Mouse (Mus musculus) hindbrain, postnatal 0 days (tissue): ENCODE results near the gene Cd72. TPM values are rescaled to one million over a fixed set of nuclear protein-coding genes. Genes with fewer than 3 reads are reported as not detected.

Source experiments
- ATAC-seq: fragments of 200-750 bp; cut with Nextera tagmentation; 2 replicates; pipeline ENCODE4 v1.8.0; 2017; ENCODE audit warnings: mild to moderate bottlenecking, moderate TSS enrichment, moderate library complexity
- DNase-seq: peaks from one replicate; pipeline ENCODE4 v3.0.0-alpha.2; 2015; ENCODE audit warnings: low spot score
- H3K27ac ChIP-seq: fragments of 300-500 bp; sonication (generic); 2 replicates; pipeline ENCODE4 v1.5.1; 2014; ENCODE audit warnings: mild to moderate bottlenecking
- H3K27me3 ChIP-seq: fragments of 300-500 bp; sonication (generic); 2 replicates; pipeline ENCODE4 v1.6.1; 2014; ENCODE audit warnings: low read length, mixed read lengths; ENCODE audit not compliant: insufficient read depth
- H3K36me3 ChIP-seq: fragments of 300-500 bp; sonication (generic); 2 replicates; pipeline ENCODE4 v1.6.1; 2014; ENCODE audit warnings: low read length, mixed read lengths; ENCODE audit not compliant: insufficient read depth
- H3K4me1 ChIP-seq: fragments of 300-500 bp; sonication (generic); 2 replicates; pipeline ENCODE4 v1.6.1; 2014; ENCODE audit warnings: antibody characterized with exemption, low read length, mixed read lengths; ENCODE audit not compliant: insufficient read depth
- H3K4me2 ChIP-seq: fragments of 300-500 bp; sonication (generic); 2 replicates; pipeline ENCODE4 v1.6.1; 2014; ENCODE audit warnings: low read depth, mild to moderate bottlenecking, low read length, moderate library complexity, mixed read lengths
- H3K4me3 ChIP-seq: fragments of 300-500 bp; sonication (generic); 2 replicates; pipeline ENCODE4 v1.5.1; 2014; ENCODE audit warnings: low read length
- H3K9ac ChIP-seq: fragments of 300-500 bp; sonication (generic); replicated peaks from 2 replicates; pipeline ENCODE4 v1.6.1; 2014; ENCODE audit warnings: mild to moderate bottlenecking, low read length, moderate library complexity, mixed read lengths
- H3K9me3 ChIP-seq: fragments of 300-500 bp; sonication (generic); 2 replicates; pipeline ENCODE4 v1.6.1; 2016; ENCODE audit warnings: low read length, mixed read lengths
- CTCF ChIP-seq: IDR thresholded peaks from 2 replicates; pipeline ENCODE4 v1.5.1; 2016; ENCODE audit warnings: antibody characterized with exemption, control low read depth, low read depth
- WGBS: fragments of 180-500 bp; shearing (Covaris S2); extraction: QIAGEN DNeasy Blood & Tissue Kit; methylation state at CpG from one replicate; pipeline ENCODE4 v1.1.7; 2014; 5-methylcytosine and 5-hydroxymethylcytosine counted together
- polyA plus RNA-seq: library from polyadenylated mRNA; unstranded; fragments of >200 nt; fragmentation: Nextera tagmentation; extraction: Ambion mirVana; gene quantifications from 2 replicates; pipeline ENCODE4 v1.2.1, GENCODE M21; 2015
- total RNA-seq: library from RNA; depleted of rRNA; stranded (reverse); fragments of >200 nt; gene quantifications from 2 replicates; pipeline ENCODE4 v1.2.3, GENCODE M21; 2014

The Cd72 gene
- total and polyA plus RNA-seq, 2 experiments from 2014 or later, result 4.7 TPM; not detected in 1

DNA sequence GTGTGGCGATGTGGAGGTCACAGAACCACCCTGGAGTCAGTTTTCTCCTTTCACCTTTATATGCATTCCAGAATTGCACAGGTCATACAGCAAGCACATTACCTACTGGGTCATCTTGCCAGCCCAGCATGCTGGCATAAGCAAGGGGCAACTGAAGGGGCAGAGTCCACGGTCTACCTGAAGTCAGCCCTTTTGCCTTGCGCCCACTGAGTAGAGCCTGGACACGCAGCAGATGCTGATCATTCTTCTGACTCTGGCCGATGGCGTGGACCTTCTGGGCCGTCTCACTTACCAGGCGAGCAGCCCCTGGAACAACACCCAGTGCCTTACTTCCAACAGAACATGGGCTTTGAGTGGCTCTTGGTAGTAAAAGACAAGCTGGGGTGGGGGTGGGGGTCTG, 43.0 kb upstream of the Cd72 start:
- Histone ChIP-seq H3K9ac (no peak overlapping the region), H3K36me3 (no peaks in the 10 kb centered on the region; the same call in 1 of the 2 replicates), H3K9me3 (no peaks in the 10 kb centered on the region), H3K4me3 (no peak overlapping the region), H3K27me3 (no peaks in the 10 kb centered on the region), H3K4me1 (peaks cover 4% of the 10 kb centered on the region), H3K4me2 (no peak overlapping the region), H3K27ac (no peak overlapping the region)
- no peak for TF ChIP-seq CTCF
- ATAC-seq (no peak), DNase-seq (no peak)
- WGBS, result 93% methylated on average over 8 of the region's 8 CpGs

DNA sequence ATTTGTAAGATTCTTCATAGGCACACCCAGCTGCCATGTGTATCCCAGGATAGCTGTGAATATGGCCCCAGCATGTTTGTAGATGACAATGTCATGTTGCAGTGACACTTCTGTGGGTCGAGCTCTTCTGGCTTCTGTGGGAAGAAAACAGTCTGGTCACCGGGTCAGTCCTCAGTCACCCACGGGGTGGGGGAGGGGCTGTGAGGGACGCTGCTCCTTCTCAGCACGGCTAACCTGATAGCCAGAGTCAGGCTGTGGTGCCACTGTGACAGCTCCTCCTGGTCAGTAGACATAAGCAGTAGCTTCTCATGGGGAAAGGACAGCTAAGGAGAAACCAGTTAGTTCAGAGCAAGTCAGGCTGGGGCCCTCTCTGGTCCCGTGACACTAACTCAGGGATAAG, 42.2 kb upstream of the Cd72 start:
- no peak for ATAC-seq
- Histone ChIP-seq H3K4me2 (no peak overlapping the region), H3K36me3 (no peaks in the 10 kb centered on the region; the same call in 1 of the 2 replicates), H3K9ac (no peak overlapping the region), H3K4me1 (peaks cover 4% of the 10 kb centered on the region), H3K27me3 (no peaks in the 10 kb centered on the region), H3K4me3 (no peak overlapping the region), H3K27ac (no peak overlapping the region), H3K9me3 (no peaks in the 10 kb centered on the region)
- DNase-seq, result no peak
- WGBS, result 64% methylated on average over 6 of the region's 6 CpGs
- no peak for TF ChIP-seq CTCF

GRCm38 (mm10) chr4:43493846-43494240, 39.4 kb upstream of the Cd72 start:
- DNase-seq, result peak; percentile 37
- H3K9me3 ChIP-seq, result no peaks in the 10 kb centered on the region
- no peak for ATAC-seq
- H3K4me3 ChIP-seq, result peak overlapping the region; percentile 79
- H3K27ac ChIP-seq, result peak overlapping the region; percentile 93
- no peaks in the 10 kb centered on the region; the same call in 1 of the 2 replicates for H3K36me3 ChIP-seq
- no peaks in the 10 kb centered on the region for H3K27me3 ChIP-seq
- peak overlapping the region; percentile 58 for H3K4me2 ChIP-seq
- peak overlapping the region; percentile 78 for H3K9ac ChIP-seq
- WGBS, result 0% methylated on average over 9 of the region's 9 CpGs
- no peak for TF ChIP-seq CTCF
- peaks cover 4% of the 10 kb centered on the region for H3K4me1 ChIP-seq

- peak overlapping the region; percentile 93 for H3K27ac ChIP-seq
- peak; percentile 99 for DNase-seq
- H3K36me3 ChIP-seq, result no peaks in the 10 kb centered on the region; the same call in 1 of the 2 replicates
- no peaks in the 10 kb centered on the region for H3K9me3 ChIP-seq
- H3K27me3 ChIP-seq, result no peaks in the 10 kb centered on the region
- peak; percentile 90 for ATAC-seq
- peak overlapping the region; percentile 79 for H3K4me3 ChIP-seq
- TF ChIP-seq CTCF, result peak; percentile 53
- peak overlapping the region; percentile 58 for H3K4me2 ChIP-seq
- 0% methylated on average over 47 of the region's 47 CpGs for WGBS
- H3K9ac ChIP-seq, result peak overlapping the region; percentile 78
- H3K4me1 ChIP-seq, result peaks cover 4% of the 10 kb centered on the region
Measured at GRCm38 (mm10) chr4:43493186-43493845, 38.9 kb upstream of the Cd72 start.

DNA sequence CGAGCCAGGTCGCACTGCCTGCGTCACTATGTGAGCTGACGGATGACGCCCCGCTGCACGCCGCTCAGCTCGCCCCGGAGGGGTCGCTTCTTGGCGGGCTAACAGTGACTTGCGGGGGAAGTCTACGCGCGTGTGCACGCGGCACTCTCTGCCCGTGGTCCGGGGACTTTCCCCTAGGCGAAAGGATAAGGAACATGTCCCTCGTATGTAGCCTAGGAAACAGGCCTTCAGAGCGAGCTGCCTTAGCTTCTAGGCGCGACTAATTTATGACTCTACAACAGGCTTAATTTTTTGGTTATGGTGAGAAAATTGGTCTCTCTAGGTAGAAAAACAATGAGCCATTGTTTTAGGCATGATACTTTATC, 38.4 kb upstream of the Cd72 start, which contains the start of gene Ccdc107:
Gene Ccdc107 (plus strand): TSS at position 80 of the 365 bp plus-strand sequence.
- 0% methylated on average over 25 of the region's 25 CpGs for WGBS
- peak within 1 kb of the TSS; percentile 58 for H3K4me2 ChIP-seq
- peak; percentile 97 for ATAC-seq

GRCm38 (mm10) chr4:43492101-43492820, 37.8 kb upstream of the Cd72 start:
- TF ChIP-seq CTCF, result no peak
- peak; percentile 18 for DNase-seq
- H3K27me3 ChIP-seq, result no peaks in the 10 kb centered on the region
- peak overlapping the region; percentile 79 for H3K4me3 ChIP-seq
- peak overlapping the region; percentile 78 for H3K9ac ChIP-seq
- H3K36me3 ChIP-seq, result no peaks in the 10 kb centered on the region; the same call in 1 of the 2 replicates
- no peak for ATAC-seq
- H3K4me1 ChIP-seq, result peaks cover 4% of the 10 kb centered on the region
- peak overlapping the region; percentile 93 for H3K27ac ChIP-seq
- H3K4me2 ChIP-seq, result peak overlapping the region; percentile 58
- H3K9me3 ChIP-seq, result no peaks in the 10 kb centered on the region
- 35% methylated on average over 12 of the region's 12 CpGs for WGBS

More for the DNA sequence above, 38.4 kb upstream of the Cd72 start, which contains the start of gene Ccdc107:
- H3K4me1 ChIP-seq, result peaks cover 4% of the 10 kb centered on the region
- peak; percentile 32; the same call in 1 of the 2 replicates for TF ChIP-seq CTCF
- no peaks in the 10 kb centered on the region; the same call in 1 of the 2 replicates for H3K36me3 ChIP-seq
- no peaks in the 10 kb centered on the region for H3K9me3 ChIP-seq
- H3K27me3 ChIP-seq, result no peaks in the 10 kb centered on the region
- peak within 1 kb of the TSS; percentile 78 for H3K9ac ChIP-seq
- DNase-seq, result peak; percentile 98
- H3K4me3 ChIP-seq, result peak within 1 kb of the TSS; percentile 79
- peak within 1 kb of the TSS; percentile 93 for H3K27ac ChIP-seq
